Mouse (Mus musculus) cerebellum, adult 9-10 months (tissue): Measurements from ENCODE around the gene Tmem47.

Experiments
- DNase-seq: peaks from one replicate; pipeline ENCODE4 v3.0.0; 2022

Tmem47 gene

GRCm38 (mm10) chrX:81070210-81070803, at the start of gene Tmem47:
TSS of gene Tmem47 (plus strand) at chrX:81070698.
- peak; percentile 48 for DNase-seq

- DNase-seq: no peak
These were observed 435 bp downstream of the Tmem47 start for GRCm38 (mm10) chrX:81070804-81071461.

DNA sequence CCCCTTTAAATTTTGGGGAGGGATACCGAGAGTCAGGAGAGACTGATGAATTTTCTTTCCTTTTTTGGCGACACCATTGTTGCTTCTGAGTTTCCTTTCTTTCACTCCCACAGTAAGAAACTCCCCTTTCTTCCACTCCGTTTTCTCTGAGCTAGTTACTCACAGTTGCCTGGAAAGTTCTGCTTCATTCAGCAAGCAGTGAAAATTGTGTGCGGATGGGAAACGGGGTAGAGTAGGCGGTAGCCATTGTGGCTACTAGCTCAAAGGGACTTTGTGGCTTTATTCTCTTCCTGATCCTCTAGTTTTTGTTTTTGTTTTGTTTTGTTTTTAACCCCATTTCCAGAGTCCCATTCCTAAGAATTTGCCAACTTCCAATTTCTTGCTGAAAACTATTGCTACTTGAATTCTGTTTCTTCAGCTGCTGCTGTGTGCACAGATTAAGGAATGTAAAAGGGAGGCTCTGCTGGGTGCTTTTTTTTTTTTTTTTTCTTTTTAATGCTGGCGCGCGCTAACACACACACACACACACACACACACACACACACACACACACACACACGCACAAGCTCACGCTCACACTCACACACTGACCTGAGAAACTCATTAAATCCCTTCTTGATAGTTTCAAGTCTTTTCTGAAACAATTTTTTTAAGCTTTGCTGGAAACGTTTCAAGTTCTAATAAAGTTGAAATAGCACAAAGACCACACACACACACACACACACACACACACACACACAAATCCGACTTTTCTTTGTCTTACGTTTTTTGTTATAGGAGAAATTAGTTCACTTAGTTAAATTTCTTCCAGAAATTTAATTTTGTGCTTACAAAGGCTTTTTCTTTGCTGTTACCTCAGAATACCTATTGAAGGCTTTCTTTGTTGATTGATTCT, 1.5 kb downstream of the Tmem47 start:
- DNase-seq: peak; percentile 7

DNA sequence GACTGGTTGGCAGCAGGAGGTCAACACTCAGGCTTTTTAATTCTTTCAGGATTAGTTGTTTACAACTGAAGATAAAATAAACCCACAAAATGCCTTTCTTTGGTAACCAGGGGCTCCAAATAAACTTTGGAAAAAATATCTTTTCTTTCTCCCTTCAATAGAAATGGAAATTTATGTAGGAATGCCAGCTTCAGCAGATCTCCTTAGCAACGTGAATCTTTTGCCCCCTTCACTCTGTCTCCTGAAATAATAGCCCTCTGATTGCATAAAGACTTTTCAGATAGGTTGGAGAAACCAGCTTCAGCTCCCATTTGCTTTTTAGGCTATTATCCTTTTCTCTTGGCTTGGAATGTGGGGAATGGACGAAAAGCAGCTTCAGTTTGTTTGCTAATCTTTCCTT, 2.2 kb downstream of the Tmem47 start:
- peak; percentile 12 for DNase-seq

DNA sequence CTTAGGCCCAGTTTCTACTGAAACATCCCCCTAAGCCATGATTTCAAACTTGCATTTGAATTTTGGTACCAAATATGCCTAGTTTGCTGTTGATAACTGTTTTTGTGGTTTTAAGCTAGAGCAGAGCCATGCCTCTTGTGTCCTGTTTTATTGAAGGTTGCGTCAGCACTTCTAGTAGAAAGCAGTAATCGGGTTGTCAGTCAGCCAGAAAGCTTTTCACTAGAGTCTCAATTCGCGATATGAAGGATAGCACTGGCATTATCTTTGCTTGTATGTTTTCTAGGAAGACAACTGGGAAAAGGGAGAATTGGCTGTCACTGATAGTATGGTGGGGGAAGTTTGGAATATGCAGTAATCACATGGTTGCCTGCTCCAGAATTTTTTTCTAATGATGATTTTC, 3.3 kb downstream of the Tmem47 start:
- DNase-seq: no peak

DNA sequence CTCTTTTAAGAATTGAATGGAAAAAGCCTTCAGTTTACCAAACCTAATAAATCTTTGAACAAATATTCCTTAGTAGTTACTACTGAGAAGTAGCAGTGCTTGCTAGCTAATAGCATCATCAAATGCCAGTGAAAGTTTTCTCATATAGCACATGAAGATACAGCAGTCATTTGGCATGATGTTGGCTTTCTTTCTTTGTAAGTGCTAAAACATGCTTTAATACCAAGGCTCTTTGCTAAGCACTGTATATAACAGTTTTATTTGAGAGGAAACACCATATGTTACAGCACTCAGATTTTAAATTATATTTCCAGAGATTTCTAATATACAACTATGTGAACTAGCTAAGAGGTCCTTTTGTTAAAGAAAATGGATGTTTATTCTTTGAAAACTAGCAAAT, 8.0 kb downstream of the Tmem47 start:
- DNase-seq: no peak

GRCm38 (mm10) chrX:81080996-81081395, 10.5 kb downstream of the Tmem47 start:
- peak; percentile 4 for DNase-seq

DNA sequence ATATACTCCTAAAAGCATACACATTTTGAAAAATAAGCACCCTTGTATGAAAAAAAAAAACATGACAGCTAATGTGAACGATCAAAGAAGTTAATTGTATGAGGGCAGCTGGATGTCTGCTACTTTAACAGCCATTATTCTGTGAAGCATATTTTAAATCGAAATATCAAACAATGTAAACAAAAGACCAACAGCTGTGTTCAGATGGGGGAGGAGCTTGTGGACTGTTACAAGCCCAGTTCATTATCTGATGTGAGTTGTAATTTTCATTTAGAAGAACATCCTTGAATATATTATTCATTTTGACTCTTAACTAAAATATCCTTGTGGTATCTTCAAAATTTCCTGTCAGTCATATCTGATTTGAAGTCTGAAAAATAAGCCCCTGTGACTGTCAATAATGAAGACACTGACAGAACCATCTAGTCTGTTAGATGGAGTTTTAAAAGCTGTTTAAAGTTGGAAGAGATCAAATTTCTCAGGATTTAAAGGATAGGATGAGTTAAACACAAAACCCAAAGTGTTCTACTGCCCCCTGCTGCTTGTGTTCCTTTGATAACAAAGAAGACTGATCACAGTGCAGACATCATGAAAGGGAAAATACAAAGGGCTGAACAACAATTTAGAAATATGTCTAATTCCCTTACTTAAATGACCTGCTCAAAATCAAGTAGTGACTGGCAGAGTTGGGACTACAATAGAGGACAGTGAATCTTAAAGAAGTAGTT, 14.7 kb downstream of the Tmem47 start:
- peak; percentile 26 for DNase-seq

GRCm38 (mm10) chrX:81147416-81147815, 76.9 kb downstream of the Tmem47 start:
- no peak for DNase-seq
